Mouse (Mus musculus) erythroblast, embryonic 14.5 days (primary cell): ENCODE results near the gene Uqcrh. TPM values are rescaled to one million over a fixed set of nuclear protein-coding genes. Genes with fewer than 3 reads are reported as not detected.

Source experiments
- H3K27me3 ChIP-seq: 2 replicates; pipeline ENCODE4 v1.6.1; 2012; ENCODE audit warnings: inconsistent platforms; ENCODE audit not compliant: control insufficient read depth
- H3K36me3 ChIP-seq: 2 replicates; pipeline ENCODE4 v1.6.1; 2012; ENCODE audit warnings: mild to moderate bottlenecking, inconsistent platforms; ENCODE audit not compliant: control insufficient read depth
- H3K4me1 ChIP-seq: 2 replicates; pipeline ENCODE4 v1.6.1; 2012; ENCODE audit warnings: inconsistent platforms; ENCODE audit not compliant: control insufficient read depth
- H3K4me3 ChIP-seq: replicated peaks from 2 replicates; pipeline ENCODE3; 2012; ENCODE audit warnings: moderate library complexity, mild to moderate bottlenecking, inconsistent platforms
- H3K9me3 ChIP-seq: 2 replicates; pipeline ENCODE4 v1.6.1; 2012; ENCODE audit warnings: low read length, inconsistent platforms, mixed read lengths; ENCODE audit not compliant: control insufficient read depth
- GATA1 ChIP-seq: IDR thresholded peaks from 2 replicates; pipeline ENCODE4 v1.6.1; 2012; ENCODE audit warnings: low read length, inconsistent platforms, mixed read lengths
- TAL1 ChIP-seq: IDR thresholded peaks from 3 replicates; pipeline ENCODE4 v1.6.1; 2012; ENCODE audit warnings: low read length, inconsistent platforms, mixed read lengths
- polyA plus RNA-seq: library from polyadenylated mRNA; stranded (reverse); fragments of >175 nt; gene quantifications from 2 replicates; pipeline ENCODE4 v1.2.3, GENCODE M21; 2012

The Uqcrh gene
- polyA plus RNA-seq, 1 experiment = 16.3 TPM

DNA sequence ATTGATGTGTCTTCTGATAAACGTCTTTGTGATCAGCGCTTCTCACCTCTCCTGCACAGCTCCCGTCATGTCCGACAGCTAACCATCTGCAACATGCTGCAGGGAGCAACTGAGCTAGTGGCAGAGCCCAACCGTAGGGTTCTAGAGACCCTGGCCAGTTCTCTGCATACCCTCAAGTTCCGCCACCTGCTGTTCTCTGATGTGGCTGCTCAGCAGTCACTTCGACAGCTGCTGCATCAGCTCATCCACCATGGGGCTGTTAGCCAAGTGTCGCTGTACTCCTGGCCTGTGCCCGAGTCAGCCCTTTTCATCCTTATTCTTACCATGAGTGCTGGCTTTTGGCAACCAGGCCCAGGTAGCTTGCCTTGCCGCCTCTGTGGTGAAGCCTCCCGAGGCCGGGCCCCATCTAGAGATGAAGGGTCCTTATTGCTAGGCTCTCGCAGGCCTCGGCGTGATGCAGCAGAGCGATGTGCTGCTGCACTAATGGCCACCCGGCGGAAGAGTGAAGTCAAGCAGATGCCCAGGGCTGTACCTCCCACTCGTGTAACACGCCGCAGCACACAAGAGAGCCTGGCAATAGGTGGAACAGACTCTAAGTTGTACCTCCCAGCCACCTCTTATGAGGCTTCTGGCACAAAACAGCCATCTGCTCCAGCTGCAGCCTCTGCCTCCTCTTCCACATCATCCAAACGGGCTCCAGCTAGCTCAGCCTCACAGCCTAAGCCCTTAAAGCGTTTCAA lies 13.8 kb upstream of the Uqcrh start:
- H3K9me3 ChIP-seq = no peaks in the 10 kb centered on the region
- TF ChIP-seq TAL1 = no peak
- no peak for TF ChIP-seq GATA1
- no peaks in the 10 kb centered on the region for H3K27me3 ChIP-seq
- H3K36me3 ChIP-seq = peaks cover 89% of the 10 kb centered on the region
- H3K4me3 ChIP-seq = no peak overlapping the region
- peaks cover 1% of the 10 kb centered on the region for H3K4me1 ChIP-seq

DNA sequence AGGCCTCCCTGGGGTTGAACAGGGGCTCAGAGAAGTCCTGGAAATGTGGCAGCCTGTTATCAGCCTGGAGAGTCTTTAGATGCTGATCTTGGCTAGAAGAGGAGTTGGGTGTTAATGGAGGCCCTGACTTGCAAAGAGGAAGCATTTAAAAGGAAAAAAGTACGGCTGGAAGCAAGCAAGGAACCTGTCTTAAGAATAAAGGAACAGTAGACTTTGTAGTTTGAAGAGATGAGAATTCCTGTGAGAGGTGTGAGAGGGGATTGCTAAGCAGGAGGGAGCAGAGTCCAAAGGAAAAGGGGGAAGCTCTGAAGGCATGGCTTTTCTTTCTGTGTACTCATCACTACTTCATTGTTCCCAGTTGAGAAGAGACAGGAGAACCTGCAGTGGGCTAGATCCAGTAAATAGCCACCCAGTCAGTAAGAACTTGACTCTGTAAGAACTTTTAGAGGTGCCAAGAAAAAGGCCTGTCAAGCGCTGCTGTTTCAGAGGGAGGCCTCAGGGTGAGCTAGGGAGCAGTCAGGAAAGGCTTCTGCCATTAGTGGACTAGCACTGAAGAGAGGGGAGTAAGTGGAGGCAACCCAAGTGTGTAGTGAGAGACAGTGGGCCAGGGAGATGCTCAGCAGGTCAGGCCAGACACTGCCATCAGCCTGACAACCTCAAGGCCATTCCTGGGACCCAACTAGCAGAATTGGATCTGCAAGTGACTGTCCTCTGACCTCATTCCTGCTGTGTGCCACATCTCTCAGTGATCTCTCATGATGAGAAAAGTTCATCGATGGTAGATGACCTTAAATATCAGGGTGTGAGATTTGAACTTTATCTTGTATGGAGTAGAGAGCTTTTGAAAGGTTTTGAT lies 2.6 kb upstream of the Uqcrh start:
- H3K4me1 ChIP-seq = peaks cover 44% of the 10 kb centered on the region
- H3K4me3 ChIP-seq = peak overlapping the region; percentile 68
- TF ChIP-seq TAL1 = no peak; the same call in 2 of the 3 replicates
- TF ChIP-seq GATA1 = no peak
- H3K9me3 ChIP-seq = no peaks in the 10 kb centered on the region
- no peaks in the 10 kb centered on the region for H3K27me3 ChIP-seq
- H3K36me3 ChIP-seq = peaks cover 50% of the 10 kb centered on the region

DNA sequence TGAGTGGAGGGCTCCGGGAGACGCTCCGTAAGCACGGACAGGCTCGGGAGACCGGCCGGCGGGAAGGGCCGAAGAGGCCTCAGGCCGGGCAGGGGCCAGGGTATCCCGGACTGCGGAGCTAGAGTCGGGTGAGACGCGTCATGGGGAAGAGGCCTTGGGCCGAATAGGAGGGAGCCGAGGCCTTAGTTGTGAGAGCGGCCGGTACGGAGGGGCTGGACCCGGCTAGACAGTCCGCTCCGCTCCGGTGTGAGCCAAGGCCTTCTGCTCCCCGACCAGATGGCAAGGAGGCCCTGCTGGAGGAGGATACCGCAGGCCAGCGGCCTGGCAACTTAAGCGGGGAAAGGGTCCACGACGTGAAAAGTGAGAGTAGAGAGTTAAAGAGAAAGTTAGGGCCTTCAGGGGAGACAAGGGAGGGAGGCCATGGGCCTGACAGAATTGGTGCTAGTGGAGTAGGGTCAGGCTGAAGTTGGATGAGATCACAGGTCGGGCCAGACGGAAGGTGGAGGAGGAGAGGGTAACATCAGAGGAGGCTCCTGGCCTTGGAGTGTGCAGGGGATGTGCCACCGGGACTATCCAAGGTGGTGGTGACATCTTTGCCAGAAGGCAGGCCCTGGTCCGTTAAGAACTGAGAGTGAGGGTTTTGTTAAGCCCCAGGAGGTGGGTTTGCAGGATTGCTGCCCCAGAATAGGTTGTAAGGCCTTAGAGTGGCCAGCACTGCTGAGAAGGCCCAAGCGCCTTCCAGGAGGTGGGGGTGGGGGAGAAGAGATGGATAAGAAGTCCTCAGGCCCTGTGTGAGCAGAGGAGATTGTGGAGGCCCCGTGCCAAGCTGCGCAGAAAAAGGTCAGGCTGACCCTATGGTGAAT lies 1.7 kb upstream of the Uqcrh start:
- Histone ChIP-seq H3K4me3 (peak overlapping the region; percentile 68), H3K9me3 (no peaks in the 10 kb centered on the region), H3K4me1 (peaks cover 47% of the 10 kb centered on the region), H3K27me3 (no peaks in the 10 kb centered on the region), H3K36me3 (peaks cover 46% of the 10 kb centered on the region)
- TF ChIP-seq GATA1 (no peak), TAL1 (no peak)

DNA sequence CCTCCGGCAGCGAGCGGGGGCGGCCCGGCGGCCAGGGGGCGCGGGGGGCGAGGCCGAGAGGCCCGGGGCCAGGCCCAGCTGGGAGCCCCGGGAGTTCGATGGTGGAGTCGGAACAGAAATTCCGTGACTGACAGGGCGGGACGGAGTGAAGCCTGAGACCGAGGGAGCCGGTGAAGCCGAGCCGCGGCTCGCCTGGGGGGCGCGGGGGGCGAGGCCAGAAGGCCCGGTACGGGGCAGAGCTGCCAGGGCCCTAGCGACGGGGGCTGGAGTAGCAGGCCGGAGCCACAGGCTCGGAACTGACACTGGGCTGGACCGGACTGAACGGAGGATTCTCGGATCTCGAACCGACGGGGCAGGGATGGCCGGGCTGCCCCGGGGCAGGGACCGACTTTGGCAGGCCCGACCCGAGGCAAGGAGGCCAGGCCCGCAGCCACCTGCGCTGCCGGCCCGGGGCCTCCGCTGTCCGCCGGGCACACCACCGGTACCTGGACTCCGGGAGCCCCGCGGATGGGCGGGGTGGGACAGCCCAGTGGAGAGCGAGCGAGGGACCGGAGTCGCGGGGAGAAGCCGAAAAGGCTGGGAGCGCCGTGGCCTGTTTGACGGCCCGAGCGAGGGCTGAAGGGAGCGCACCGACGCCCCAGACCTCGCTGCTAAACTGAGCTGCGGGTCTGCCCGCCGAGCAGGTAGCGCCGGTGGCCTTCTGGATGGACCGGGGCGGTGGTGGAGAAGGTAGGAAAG lies 929 bp upstream of the Uqcrh start:
- no peaks in the 10 kb centered on the region for H3K9me3 ChIP-seq
- TF ChIP-seq TAL1 (no peak), GATA1 (no peak)
- H3K27me3 ChIP-seq = no peaks in the 10 kb centered on the region
- peaks cover 47% of the 10 kb centered on the region for H3K4me1 ChIP-seq
- H3K4me3 ChIP-seq = peak overlapping the region; percentile 68
- H3K36me3 ChIP-seq = peaks cover 44% of the 10 kb centered on the region

DNA sequence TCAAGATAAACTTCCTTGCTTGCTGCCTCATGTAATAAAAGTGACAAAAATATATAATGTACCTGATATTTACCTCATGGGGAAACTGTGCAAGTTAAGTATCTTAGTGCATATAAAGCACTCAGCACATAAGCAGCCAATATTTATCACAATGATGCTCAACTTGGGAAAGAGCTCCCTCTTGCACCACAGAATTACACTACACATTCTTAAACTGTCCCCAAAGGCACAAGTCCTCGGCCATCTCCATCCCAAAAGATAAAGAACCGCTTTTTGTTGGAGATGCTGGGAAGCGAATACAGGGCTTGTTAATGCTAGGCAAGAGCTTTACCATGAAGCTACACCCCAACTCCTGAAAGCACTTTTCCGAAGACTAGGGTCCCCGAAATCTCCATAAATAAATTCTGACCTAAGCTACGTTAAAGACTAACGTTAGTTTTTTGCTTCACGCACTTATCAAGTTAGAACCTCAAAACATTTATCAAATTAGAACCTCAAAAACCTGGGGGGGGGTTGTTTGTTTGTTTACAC lies 661 bp downstream of the Uqcrh start:
- TF ChIP-seq GATA1 (no peak), TAL1 (no peak)
- Histone ChIP-seq H3K27me3 (no peaks in the 10 kb centered on the region), H3K4me1 (peaks cover 47% of the 10 kb centered on the region), H3K4me3 (peak overlapping the region; percentile 68), H3K9me3 (no peaks in the 10 kb centered on the region), H3K36me3 (peaks cover 46% of the 10 kb centered on the region)

DNA sequence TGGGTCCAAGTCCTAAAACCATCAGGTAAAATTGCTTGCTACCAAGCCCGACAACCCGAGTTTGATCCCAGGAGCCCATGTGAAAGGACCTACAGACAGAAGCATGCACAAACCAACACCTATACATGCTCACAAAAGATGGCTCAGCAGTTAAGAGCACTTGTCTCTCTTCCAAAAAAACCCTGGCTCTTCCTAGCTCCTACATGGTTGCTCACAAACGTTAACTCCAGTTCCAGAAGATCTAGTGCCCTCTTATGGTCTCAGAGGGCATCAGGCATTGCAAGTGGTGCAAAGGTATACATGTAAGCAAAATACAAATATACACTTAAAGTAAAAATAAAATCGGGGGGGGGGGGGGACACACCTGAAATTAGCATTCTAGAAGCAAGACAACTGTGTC lies 1.7 kb downstream of the Uqcrh start:
- peaks cover 42% of the 10 kb centered on the region for H3K4me1 ChIP-seq
- no peaks in the 10 kb centered on the region for H3K9me3 ChIP-seq
- H3K36me3 ChIP-seq = peaks cover 49% of the 10 kb centered on the region
- H3K27me3 ChIP-seq = no peaks in the 10 kb centered on the region
- peak overlapping the region; percentile 68 for H3K4me3 ChIP-seq
- TF ChIP-seq GATA1 (no peak), TAL1 (no peak)

DNA sequence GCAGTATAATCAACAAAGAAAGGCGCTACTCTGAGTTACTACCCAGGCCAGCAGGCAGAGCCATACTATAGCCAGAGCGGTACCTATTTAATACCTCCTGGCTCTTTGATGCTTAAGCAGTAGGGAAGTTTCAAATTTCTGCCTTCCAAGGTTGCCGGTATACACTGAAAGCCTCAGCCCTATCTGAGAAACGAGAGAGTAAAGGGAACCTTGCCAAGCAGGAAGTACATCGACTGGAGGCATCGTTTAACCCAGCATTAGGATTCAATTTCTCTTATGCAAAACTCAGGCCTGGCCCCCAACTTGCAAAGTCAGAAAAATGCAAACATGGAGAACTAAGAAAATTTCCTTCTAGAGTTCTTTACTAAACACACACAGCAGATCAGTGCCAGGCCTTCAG lies 4.8 kb downstream of the Uqcrh start:
- H3K36me3 ChIP-seq = peaks cover 72% of the 10 kb centered on the region

DNA sequence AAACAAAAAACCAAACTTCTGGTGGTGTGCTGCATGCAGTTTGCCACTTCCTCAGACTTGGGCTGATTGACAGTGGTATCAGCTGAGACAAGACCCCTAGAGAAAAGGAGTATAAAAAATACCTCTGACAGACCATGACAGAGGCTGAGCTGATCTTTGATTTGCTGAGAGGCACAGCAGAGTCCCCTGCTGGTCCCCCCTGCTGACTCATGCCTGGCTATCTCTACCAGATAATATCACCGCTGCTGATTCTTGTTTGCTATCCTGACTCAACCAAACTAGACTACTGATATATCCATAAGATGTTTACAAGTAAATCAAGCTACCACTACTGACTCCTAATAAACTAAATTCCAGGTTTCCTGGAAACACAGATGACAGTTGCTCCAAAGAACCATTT lies 11.0 kb downstream of the Uqcrh start:
- no peak for TF ChIP-seq GATA1
- TF ChIP-seq TAL1 = no peak
- no peak overlapping the region for H3K4me3 ChIP-seq
- H3K9me3 ChIP-seq = no peaks in the 10 kb centered on the region
- peaks cover 7% of the 10 kb centered on the region for H3K4me1 ChIP-seq
- H3K27me3 ChIP-seq = no peaks in the 10 kb centered on the region
- peaks cover 44% of the 10 kb centered on the region for H3K36me3 ChIP-seq

More for the DNA sequence above, 4.8 kb downstream of the Uqcrh start:
- TF ChIP-seq GATA1 (no peak), TAL1 (no peak)
- Histone ChIP-seq H3K27me3 (no peaks in the 10 kb centered on the region), H3K4me1 (peaks cover 20% of the 10 kb centered on the region), H3K9me3 (no peaks in the 10 kb centered on the region), H3K4me3 (no peak overlapping the region)
